Mouse (Mus musculus): Measurements from ENCODE around the gene Itpr2.

DNA sequence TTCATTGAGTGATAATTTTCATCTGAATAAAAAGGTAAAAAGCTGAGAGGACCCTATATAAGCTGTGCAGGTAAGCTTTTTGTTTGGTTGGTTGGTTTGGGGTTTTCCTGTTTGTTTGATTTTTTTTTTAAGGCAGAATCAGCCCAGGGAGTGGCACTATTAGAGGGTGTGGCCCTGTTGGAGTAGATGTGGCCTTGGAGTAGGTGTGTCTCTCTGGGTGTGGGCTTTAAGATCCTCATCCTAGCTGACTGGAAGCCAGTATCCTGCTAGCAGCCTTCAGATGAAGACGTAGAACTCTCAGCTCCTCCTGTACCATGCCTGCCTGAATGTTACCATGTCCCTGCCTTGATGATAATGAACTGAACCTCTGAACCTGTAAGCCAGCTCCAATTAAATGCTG lies 254.1 kb downstream of the Itpr2 start:
- TF ChIP-seq EP300 (IDR thresholded peaks at IDR 0.05; ENCODE audit: low read depth) (no peak), CTCF (IDR thresholded peaks at IDR 0.05; ENCODE audit: low read depth) (no peak)
